Mouse (Mus musculus): ENCODE data around the gene Cryaa. TPM values are rescaled to one million over a fixed set of nuclear protein-coding genes. Genes with fewer than 3 reads are reported as not detected.

The Cryaa gene
- not detected for total RNA-seq (2022)

DNA sequence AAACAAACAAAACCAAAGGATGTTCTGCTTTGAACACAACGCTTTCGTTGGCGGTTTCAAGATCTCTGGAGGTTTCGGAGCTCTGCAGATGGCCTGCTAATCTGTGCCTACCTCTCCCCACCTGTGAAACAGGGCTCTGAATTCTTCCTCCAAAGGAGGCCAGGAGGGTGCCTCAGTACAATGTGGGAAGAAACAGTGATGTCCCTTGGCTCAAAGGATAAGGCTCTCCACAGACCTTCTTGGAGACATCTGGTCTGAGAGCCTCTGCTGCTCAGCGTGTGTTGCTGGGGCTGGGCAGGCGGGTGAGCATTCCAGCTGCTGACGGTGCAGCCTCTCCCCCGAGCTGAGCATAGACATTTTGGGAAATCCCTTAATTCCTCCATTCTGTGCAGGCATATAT, at the start of gene Cryaa:
Cryaa (plus strand) TSS at position 301 of the 400 bp plus-strand sequence.
- DNase-seq (ENCODE audit: low spot score) = no peak

GRCm38 (mm10) chr17:31627961-31628360, 49.6 kb upstream of the Cryaa start:
- no peak for DNase-seq (ENCODE audit: low spot score)

DNA sequence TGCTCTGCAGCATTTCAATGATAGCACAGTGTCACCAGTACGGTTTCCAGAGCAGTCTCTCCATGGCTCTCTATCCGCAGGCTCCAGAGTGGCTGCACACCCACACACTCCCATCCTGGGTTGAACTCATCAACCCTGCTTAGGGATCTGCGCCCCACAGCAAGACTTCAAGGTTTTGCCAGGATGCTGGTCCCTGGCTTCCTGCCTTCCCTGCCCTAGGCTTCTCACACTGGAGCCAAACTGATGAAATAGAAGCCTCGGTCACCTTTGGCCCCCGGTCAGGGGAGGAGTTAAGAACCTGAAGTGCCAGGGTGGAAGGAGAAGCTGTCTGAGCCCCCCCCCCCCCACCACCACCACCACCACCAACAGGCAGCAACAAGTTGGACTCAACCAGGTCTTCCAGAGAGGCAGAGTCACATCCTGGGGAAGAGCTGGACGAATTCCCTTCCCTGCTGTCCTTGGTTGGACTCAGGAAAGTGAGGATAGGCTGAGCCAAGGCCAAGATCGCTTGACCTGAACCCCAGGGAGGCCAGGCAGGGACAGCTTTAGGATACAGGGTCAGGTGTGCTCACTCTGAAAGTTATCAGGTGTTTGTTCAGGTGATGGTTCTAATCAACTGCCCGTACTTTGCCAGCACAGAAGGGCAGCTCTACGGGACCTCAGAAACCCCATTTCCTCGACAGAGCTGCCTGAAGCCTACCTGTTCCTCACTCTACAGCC, 46.4 kb upstream of the Cryaa start:
- no peak for DNase-seq (ENCODE audit: low spot score)

DNA sequence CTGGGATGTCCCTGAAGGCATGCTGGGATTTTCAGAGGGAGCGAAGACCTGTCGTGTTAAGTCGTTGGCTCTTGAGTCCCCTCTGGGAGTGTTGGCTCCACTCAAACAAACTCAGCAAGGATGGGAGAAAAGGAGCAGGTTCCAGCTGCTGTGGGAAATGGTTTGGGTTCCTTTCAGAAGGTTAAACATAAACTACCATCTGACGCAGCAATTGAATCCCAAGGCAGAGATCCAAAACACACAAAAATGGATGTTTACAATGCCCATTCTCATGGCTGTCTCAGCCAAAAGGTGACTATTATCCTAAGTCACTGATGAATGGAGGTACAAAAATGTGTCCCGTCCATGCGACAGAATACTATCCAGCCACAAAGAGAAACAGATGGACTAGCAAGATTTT, 44.6 kb upstream of the Cryaa start:
- DNase-seq (ENCODE audit: low spot score) = no peak

- no peak for DNase-seq (ENCODE audit: low spot score)
These were observed 42.7 kb upstream of the Cryaa start for GRCm38 (mm10) chr17:31634896-31635295.

- DNase-seq (ENCODE audit: low spot score) = no peak
These were observed 41.8 kb upstream of the Cryaa start for GRCm38 (mm10) chr17:31635781-31636180.

GRCm38 (mm10) chr17:31636277-31636941, 41.2 kb upstream of the Cryaa start:
- no peak for DNase-seq (ENCODE audit: low spot score)

- peak; percentile 68 for DNase-seq (ENCODE audit: low spot score)
These were observed 40.4 kb upstream of the Cryaa start, which contains the start of gene Cbs for GRCm38 (mm10) chr17:31636942-31637811. Gene Cbs (minus strand): TSS chr17:31637238.

- DNase-seq (ENCODE audit: low spot score) = no peak
These were observed 39.6 kb upstream of the Cryaa start for GRCm38 (mm10) chr17:31637866-31638570.

DNA sequence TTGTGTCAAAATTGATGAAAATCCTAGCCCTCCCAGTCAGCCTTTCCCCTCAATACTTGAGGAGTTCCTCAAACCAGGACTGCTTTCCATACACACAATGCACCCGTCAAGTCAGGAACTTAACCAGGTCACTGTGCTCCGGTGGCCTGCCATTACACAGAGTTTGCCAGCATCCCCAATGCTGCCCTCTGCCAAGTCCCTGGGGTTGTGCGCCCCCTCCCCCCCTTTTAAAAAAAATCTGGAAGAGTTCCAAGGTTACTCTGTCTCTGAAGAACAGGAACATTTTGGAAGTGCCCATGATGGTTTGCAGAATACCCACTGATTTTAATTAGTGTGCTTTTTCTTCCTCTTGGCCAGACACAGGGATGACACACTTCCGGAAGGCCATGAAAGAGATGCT, 38.0 kb upstream of the Cryaa start:
- DNase-seq (ENCODE audit: low spot score) = no peak

DNA sequence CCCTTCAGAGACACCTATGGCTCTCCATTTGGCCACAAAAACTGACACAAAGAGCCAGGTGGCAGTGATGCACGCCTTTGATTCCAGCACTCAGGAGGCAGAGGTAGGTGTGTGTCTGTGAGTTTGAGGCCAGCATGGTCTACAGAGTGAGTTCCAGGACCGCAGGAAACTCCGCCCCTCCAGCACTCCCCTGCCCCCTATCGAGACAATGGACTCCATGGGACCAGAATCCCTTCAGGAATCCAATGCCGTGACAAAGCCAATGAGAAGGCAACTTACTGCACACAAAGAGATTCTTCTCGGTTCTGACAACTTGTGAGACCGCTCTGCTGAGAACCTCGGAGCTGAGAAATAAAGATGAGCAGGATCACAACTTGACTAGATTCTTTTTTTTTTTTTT, 35.3 kb upstream of the Cryaa start:
- DNase-seq (ENCODE audit: low spot score) = no peak

DNA sequence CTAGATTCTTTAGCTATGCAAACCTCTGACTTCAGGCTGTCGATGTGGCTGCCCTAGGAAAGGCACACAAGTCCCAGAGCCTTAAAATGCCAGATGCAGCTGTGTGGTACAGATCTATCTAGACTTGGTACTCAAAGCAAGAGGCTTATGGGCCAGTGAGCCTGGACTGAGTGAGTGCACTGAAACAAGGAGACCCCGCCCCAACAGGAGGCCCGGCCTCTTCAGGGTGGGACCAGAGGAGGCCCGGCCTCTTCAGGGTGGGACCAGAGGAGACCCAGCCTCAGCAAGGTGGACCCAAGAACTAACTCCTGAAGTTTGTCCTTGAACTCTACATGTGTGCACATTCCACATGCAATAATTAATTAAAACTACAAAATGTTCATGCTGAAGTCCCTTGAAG, 34.7 kb upstream of the Cryaa start:
- no peak for DNase-seq (ENCODE audit: low spot score)

- DNase-seq (ENCODE audit: low spot score) = no peak
These were observed 31.2 kb upstream of the Cryaa start for GRCm38 (mm10) chr17:31646199-31647002.

GRCm38 (mm10) chr17:31652152-31652551, 25.5 kb upstream of the Cryaa start:
- DNase-seq (ENCODE audit: low spot score) = no peak

GRCm38 (mm10) chr17:31653277-31653676, 24.3 kb upstream of the Cryaa start:
- DNase-seq (ENCODE audit: low spot score) = no peak

DNA sequence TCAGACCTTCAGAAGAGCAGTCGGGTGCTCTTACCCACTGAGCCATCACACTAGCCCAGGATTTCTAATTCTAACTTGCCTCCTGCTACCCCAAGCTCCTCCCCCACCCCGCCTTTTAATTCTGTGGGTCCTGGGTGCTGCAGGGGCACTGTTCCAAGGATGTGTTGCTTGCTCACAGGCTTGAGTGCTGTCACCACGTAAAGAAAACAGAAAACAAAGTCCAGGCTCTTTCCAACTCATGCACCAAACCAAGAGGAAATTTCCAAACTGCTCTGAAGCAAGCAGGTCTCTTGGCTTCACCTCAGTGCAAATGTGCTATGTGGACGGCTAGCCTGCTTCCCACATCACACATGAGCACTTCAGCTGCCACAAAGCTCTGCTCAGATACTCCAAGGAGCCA, 22.2 kb upstream of the Cryaa start:
- no peak for DNase-seq (ENCODE audit: low spot score)

- no peak for DNase-seq (ENCODE audit: low spot score)
These were observed 20.9 kb upstream of the Cryaa start for GRCm38 (mm10) chr17:31656682-31657081.

GRCm38 (mm10) chr17:31657141-31657983, 20.2 kb upstream of the Cryaa start:
- no peak for DNase-seq (ENCODE audit: low spot score)

DNA sequence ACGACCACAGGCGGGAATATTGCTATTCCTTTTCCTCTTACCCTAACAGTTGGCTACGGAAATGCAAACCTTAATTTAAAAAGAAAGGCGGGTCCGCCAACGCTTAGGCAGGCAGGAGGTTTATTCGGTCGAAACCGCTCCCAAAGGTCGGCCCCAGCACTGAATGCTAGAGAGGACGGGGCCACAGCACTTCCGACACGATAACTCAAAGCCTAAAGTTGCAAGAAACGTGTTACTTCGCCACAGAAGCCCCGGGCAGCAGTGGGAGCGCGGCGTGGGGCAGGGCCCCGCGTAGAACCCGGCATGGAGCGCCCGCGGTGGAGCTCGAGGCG, 19.5 kb upstream of the Cryaa start:
- DNase-seq (ENCODE audit: low spot score) = no peak
